Mouse (Mus musculus) R1 (cell line): Measurements from ENCODE around the gene Tcp11.

Experiments
- DNase-seq: peaks from one replicate; pipeline ENCODE4 v3.0.0-alpha.2; 2018; ENCODE audit warnings: low read depth, low spot score

Tcp11 gene

GRCm38 (mm10) chr17:28084395-28084905, 4.0 kb upstream of the Tcp11 start:
- peak; percentile 33 for DNase-seq

- DNase-seq: no peak
Measured at GRCm38 (mm10) chr17:28082863-28083262, 2.4 kb upstream of the Tcp11 start.

- peak; percentile 84 for DNase-seq
Measured at GRCm38 (mm10) chr17:28081856-28082255, 1.4 kb upstream of the Tcp11 start.

- DNase-seq: peak; percentile 86
Measured at GRCm38 (mm10) chr17:28081385-28081784, 946 bp upstream of the Tcp11 start.

- no peak for DNase-seq
Measured at GRCm38 (mm10) chr17:28080817-28081165, 352 bp upstream of the Tcp11 start.

- DNase-seq: peak; percentile 99
Measured at GRCm38 (mm10) chr17:28079618-28080017, 821 bp downstream of the Tcp11 start.

GRCm38 (mm10) chr17:28078028-28078427, 2.4 kb downstream of the Tcp11 start:
- DNase-seq: no peak

GRCm38 (mm10) chr17:28074486-28074885, 6.0 kb downstream of the Tcp11 start:
- no peak for DNase-seq

- DNase-seq: no peak
Measured at GRCm38 (mm10) chr17:28072730-28073129, 7.7 kb downstream of the Tcp11 start.

GRCm38 (mm10) chr17:28070256-28070655, 10.2 kb downstream of the Tcp11 start:
- DNase-seq: peak; percentile 53

- DNase-seq: no peak
Measured at GRCm38 (mm10) chr17:28069446-28069845, 11.0 kb downstream of the Tcp11 start.

- no peak for DNase-seq
Measured at GRCm38 (mm10) chr17:28067303-28067702, 13.1 kb downstream of the Tcp11 start.

- DNase-seq: no peak
Measured at GRCm38 (mm10) chr17:28063163-28063562, 17.3 kb downstream of the Tcp11 start.

- DNase-seq: no peak
Measured at GRCm38 (mm10) chr17:28062710-28063109, 17.7 kb downstream of the Tcp11 start.

GRCm38 (mm10) chr17:28061472-28061871, 19.0 kb downstream of the Tcp11 start:
- peak; percentile 77 for DNase-seq

- no peak for DNase-seq
Measured at GRCm38 (mm10) chr17:28060681-28061080, 19.8 kb downstream of the Tcp11 start.

- DNase-seq: no peak
Measured at GRCm38 (mm10) chr17:28058346-28058745, 22.1 kb downstream of the Tcp11 start.

GRCm38 (mm10) chr17:28052293-28052863, 28.1 kb downstream of the Tcp11 start:
- DNase-seq: no peak

- DNase-seq: no peak
Measured at GRCm38 (mm10) chr17:28050210-28050609, 30.2 kb downstream of the Tcp11 start.

GRCm38 (mm10) chr17:28048425-28048824, 32.0 kb downstream of the Tcp11 start:
- DNase-seq: peak; percentile 85

- no peak for DNase-seq
Measured at GRCm38 (mm10) chr17:28047520-28047919, 32.9 kb downstream of the Tcp11 start.

GRCm38 (mm10) chr17:28047017-28047416, 33.4 kb downstream of the Tcp11 start:
- DNase-seq: no peak

- no peak for DNase-seq
Measured at GRCm38 (mm10) chr17:28042299-28042771, 38.1 kb downstream of the Tcp11 start.

GRCm38 (mm10) chr17:28041298-28041697, 39.1 kb downstream of the Tcp11 start:
- DNase-seq: no peak
